Mouse (Mus musculus) NIH3T3 (cell line): ENCODE results near the gene Neo1.
"Not testable (repeated sequence)": the region's sequence is repeated elsewhere in the genome, so short reads cannot be mapped to it uniquely, and the experiment has no call there.

ENCODE experiments used
- DNase-seq: peaks from one replicate; pipeline ENCODE4 v3.0.0-alpha.2; 2012; ENCODE audit warnings: low read depth

Gene Neo1

GRCm38 (mm10) chr9:58989255-58989928 lies 46.8 kb downstream of the Neo1 start:
- no peak for DNase-seq

DNA sequence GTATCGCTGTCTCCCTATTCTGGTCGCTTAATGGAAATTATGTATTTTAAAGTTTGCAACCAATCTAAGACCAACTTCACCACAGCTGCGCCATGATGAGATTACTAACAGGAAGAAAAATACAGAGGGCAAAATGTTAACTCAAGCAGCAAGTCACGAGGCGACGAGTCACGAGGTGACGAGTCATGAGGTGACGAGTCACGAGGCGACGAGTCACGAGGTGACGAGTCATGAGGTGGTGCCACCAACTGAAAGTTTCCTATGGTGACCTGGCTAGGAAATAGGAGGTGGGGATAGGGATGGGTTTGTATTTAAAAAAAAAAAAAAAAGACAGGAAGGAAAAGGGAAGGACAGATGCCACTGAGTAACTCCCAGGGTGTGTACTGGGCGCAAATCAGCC lies 57.2 kb downstream of the Neo1 start:
- peak; percentile 19 for DNase-seq

- DNase-seq, result not testable (repeated sequence)
Measured at GRCm38 (mm10) chr9:58971154-58971553, 65.1 kb downstream of the Neo1 start.

GRCm38 (mm10) chr9:58967371-58967770 lies 68.9 kb downstream of the Neo1 start:
- DNase-seq, result no peak

GRCm38 (mm10) chr9:58955507-58955906 lies 80.7 kb downstream of the Neo1 start:
- no peak for DNase-seq

DNA sequence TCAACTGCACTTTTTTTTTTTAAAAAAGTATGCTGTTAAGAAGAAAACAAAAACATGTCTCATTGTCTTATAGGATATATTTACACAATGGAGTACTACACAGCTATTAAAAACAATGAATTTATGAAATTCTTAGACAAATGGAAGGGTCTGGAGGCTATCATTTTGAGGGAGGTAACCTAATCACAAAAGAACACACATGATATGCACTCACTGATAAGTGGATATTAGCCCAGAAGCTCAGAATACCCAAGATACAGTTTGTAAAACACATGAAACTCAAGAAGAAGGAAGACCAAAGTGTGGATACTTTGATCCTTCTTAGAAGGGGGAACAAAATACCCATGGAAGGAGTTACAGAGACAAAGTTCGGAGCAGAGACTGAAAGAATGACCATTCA lies 90.3 kb downstream of the Neo1 start:
- DNase-seq, result not testable (repeated sequence)

DNA sequence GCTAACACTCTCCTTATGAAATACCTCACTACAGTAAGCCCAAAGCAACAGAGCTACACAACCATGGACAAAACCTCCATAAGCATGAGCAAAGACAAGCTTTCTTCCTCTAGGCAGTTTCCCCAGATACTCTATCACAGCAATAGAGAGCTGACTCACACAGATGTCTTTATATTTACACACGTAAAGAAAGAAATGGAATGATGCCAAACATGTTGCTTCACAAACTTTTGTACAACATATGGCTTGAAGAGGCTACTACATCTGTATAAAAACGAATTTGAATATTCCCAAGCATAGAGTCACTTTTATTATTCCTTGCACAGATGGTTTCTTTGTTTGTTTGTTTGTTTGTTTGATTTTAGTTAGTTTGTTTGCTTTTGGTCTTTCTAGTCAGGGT lies 101.5 kb downstream of the Neo1 start:
- peak; percentile 63 for DNase-seq

DNA sequence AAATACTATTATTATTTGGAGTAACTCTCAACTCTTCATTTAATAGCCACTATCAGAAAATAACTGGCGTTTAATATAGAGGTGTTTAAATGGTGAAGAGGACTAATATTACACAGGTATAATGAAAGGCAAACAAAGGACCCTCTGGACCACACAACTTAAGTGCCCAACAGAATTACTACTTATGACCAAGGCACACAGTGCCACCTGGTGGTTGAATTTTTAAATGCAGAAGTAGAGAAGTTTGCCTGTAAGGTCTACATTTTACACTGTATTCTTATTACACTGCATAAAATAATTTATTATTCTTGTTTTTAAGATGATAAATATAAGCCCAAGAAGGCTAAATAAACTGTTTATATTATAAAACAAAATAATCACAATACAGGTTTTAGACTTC lies 108.1 kb downstream of the Neo1 start:
- DNase-seq, result peak; percentile 47

DNA sequence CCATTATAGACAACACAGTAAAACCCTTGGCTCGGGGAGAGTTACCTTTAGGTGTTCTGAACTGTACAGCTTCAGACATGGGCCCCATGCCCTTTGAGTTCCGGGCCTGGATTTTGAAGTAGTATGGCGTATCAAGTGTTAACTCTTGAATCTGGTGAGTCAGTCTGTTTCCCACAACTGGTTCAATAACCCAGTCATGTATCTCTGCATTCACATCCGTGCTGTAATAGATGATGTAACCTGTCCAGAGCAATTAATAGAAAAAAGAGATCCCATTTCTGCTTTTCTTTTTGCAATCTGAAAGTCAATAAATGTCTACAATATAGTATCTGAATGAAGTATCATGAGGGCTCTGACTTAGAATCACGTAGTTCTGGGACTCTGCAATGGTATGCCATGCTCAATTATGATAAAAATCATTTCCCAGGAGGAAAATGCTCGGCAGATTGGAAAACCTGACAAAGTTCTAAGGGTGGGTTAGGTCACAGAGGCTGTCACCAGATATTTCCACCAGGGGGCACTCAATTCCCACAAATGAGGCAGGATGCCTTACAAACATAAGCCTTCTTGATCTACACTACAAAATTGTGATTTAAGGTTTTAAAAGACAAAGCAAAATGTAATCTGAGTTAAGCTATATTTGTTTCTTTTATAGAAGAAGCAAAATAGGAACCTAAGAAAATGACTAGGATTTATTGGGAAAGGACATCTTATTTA lies 133.2 kb downstream of the Neo1 start:
- DNase-seq, result peak; percentile 81

DNA sequence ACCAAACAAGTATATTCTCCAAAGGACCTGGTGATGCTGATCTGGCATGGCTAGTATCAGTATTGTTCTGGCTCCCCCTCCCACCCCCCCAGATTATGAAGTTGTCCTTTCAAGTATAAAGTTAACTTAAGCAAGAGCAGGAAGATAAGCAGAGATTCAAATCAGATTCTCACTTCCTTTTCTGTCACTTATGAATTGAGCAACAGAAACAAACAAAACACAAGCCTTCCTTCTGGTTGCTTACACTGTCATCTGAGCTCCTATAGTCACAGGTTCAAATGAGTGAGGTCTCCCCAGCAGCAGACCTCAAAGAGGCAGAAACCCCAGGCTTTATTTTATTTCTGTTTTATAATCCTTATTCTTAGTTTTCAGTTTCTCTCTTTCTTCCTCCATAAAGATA lies 136.6 kb downstream of the Neo1 start:
- no peak for DNase-seq

- peak; percentile 1 for DNase-seq
Measured at GRCm38 (mm10) chr9:58891840-58892640, 144.2 kb downstream of the Neo1 start.

DNA sequence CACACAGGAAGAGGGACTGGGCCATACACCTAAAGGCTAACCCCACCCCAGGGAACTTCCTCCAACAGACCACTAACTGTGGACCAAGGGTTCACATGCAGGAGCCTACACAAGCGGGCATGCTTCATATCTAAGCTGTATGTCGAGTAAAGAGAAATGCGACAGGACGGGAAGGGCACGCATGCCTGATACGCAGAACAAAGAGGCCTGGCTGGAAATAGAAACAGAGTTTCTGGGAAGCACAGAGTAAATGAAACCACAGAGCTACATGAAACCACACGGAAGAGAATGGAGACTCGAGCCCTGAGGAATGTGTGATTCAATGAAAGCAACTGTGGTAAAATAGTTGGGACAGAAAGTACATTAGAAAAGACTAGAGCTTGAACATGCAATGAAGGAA lies 145.3 kb downstream of the Neo1 start:
- no peak for DNase-seq

DNA sequence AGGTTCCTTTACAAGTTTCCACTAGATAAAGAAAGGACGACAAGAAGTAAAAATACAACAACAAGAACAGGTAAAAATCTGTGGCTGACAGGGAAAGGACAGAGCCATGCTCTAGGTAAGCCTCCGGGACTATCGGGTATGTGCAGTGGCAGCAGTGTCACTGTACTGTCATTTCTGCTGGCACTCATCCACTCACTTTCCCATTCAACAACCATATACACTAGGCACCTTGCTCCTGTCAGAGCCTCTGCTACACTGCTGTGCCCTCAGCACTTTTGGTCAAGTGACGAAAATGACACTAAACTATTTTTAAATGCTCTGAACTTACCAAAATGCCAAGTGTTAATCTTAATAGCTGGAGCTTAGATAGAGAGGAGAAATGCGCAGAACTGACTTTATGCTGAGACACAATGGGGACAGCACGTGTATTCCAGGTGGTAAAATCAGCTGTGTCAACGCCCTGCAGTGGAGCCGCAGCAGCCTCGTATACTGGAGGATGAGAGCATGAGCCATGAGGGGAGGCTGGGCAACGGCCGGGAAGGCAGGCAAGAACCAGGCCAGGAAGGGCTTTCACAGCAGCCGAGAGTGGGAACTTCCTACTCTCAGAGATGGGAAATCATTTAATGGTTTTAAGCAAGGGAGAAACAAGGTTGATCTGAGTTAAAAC lies 146.3 kb downstream of the Neo1 start:
- no peak for DNase-seq

- peak; percentile 58 for DNase-seq
Measured at GRCm38 (mm10) chr9:58882686-58883085, 153.6 kb downstream of the Neo1 start.

DNA sequence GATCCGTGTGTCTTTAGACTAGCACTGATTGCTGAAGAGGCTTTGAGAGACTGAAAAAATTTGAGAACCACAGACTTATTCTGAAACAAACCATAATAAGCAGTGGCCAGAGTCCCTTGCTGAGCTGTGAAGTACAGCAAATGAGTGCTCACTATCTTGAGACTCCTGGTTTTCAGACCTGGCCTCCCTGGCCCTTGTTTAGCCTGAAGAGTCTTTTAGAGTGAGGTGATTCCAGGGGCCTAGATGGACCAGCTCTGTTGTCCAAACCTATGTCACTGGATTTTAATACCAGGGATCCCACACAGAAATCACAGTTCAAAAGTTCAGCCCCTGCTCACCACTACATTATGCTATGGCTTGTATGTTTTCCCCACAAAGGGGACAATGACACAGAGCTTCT lies 156.4 kb downstream of the Neo1 start:
- DNase-seq, result no peak

DNA sequence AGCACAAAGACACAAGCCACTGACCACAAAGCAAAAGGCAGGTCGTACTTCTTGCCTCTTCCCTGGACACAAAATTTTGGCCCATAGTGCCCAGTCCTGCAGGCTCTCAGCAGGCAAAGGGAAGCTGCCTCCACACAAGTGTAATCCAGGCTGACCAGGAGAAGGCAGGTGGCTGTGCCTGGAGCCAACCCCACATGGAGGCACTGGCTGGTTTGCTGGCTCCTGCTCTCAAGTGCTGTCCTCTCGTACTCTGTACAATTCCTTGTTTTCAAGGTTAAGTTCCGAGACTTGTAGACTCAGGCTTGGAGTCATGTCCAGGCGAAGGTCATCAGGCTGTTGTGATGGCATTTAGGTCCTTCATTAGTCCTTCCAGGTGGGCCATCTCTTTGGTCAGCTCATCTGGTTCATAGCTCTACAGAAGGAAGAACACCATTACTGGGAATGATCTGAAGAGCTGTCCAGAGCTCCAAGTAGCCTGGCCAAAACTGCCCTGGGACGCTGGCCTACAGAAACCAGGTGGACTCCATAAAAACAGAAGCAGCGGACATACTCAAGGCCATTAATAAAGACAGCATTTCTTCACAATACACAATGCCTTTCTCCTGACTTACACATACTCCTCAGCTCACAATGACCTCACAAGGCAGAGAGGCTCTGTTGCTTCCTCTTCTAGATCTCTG lies 159.2 kb downstream of the Neo1 start:
- no peak for DNase-seq

GRCm38 (mm10) chr9:58875439-58875838 lies 160.8 kb downstream of the Neo1 start:
- DNase-seq, result no peak

GRCm38 (mm10) chr9:58874354-58874753 lies 161.9 kb downstream of the Neo1 start:
- DNase-seq, result no peak

GRCm38 (mm10) chr9:58873541-58874324 lies 162.5 kb downstream of the Neo1 start:
- DNase-seq, result peak; percentile 78

DNA sequence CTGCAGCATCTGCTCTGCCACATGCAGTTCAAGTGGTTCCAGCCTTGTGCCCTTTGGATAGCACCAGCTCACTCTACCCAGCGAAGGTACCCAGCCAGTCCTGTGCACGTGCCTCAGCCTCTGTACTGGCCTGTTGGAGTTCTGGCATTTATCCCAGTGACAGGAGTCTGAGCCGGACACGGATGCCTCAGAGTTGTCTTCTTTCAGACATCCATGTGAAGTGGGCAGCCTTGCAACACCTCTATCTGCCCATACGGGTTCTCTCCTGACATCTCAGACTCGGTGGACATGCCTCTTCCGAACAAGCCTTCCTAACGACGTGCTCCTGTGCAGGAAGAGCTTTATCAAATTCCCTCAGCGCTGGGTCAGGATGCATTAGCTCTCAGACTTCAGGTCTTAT lies 165.1 kb downstream of the Neo1 start:
- DNase-seq, result no peak

GRCm38 (mm10) chr9:58863826-58864225 lies 172.4 kb downstream of the Neo1 start:
- DNase-seq, result no peak
